Mouse (Mus musculus) cerebellum, postnatal 10 days (tissue): ENCODE results near the gene F11r.
A peak's percentile ranks its signal among the peaks of the same experiment; 100 is the strongest.
"Not testable (repeated sequence)": the region's sequence is repeated elsewhere in the genome, so short reads cannot be mapped to it uniquely, and the experiment has no call there.

Experiments used
- DNase-seq, 2 experiments: peaks; one replicate each; pipeline ENCODE4 v3.0.0; 2021; ENCODE audit warnings: mixed read lengths in 2 of 2

F11r gene

DNA sequence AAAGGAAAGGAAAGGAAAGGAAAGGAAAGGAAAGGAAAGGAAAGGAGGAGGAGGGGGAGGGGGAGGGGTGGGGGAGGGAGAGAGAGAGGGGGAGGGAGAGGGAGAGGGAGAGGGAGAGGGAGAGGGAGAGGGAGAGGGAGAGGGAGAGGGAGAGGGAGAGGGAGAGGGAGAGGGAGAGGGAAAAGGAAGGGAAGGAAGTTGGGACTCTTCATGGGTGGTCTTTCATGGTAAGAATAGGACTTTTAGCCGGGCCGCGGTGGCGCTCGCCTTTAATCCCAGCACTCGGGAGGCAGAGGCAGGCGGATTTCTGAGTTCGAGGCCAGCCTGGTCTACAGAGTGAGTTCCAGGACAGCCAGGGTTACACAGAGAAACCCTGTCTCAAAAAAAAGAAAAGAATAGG is 34.6 kb downstream of the F11r start:
- not testable (repeated sequence) for DNase-seq

DNA sequence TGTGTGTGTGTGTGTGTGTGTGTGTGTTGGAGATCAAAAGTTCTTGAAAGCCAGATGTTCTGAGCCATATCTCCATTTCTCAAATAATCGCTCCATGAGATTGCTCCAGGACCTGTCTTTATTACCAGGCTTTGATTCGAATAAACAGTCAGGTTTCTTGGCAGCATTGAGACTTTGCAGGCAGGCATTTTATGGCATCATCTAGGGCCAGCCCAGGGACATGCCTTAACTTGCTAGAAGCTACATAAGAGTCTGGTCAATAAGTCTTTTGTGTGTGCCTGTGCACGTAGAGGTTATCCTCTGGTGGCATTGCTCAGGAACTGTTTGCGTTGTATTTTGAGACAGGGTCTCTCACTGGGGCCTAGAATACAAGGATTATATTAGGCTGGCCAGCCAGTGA is 36.2 kb downstream of the F11r start:
- DNase-seq: no peak

DNA sequence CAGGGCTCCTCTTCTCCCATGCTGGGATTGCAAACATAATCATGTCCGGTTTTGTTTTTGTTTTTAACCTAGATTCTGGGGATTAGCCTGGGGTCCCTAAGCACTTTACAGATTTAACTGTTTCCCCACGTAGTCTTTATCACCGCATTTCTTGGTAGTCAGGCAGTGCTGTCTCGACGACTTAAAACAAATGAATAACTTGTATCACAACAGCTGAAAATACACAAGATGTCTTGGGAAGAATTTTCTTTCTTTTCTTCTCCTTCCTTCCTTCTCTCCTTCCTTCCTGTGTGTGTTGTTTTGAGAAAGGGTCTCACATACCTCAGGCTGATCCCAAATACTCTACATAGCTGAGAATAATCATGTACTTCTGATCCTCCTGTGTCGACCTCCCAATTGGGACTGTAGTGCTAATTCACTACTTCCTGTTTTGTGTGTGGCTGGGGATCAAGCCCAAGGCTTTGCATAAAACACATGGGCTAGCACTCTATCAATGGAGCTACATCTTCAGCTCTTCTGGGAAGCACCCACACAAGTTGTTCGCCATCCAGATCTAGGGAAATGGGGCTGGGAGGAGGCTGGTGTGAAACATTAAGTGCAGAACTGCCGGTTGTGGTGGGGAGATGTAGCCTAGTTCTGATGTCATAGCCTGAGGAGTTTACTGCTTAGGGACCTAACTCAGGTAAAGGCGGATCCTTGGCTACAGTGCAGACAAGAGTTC is 36.7 kb downstream of the F11r start:
- DNase-seq: no peak

DNA sequence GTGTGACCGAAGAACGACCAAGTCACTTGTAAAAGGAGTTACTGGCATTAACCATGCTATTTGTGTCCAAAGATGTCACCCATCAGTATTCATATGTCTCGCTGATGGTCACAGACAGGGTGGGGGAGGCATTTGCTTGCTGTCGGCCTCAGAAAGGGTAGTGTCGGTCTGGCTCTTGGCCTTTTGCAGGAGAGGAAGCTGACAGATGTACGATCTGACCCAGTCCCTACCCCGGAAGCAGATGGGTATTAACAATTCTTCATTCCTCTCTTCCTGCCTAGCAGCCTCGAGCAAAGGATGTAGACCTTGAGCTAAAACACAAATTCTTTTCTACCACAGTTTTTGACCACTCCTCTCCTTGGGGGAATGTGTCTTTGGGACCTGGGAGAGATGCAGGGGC is 39.8 kb downstream of the F11r start:
- no peak for DNase-seq

DNA sequence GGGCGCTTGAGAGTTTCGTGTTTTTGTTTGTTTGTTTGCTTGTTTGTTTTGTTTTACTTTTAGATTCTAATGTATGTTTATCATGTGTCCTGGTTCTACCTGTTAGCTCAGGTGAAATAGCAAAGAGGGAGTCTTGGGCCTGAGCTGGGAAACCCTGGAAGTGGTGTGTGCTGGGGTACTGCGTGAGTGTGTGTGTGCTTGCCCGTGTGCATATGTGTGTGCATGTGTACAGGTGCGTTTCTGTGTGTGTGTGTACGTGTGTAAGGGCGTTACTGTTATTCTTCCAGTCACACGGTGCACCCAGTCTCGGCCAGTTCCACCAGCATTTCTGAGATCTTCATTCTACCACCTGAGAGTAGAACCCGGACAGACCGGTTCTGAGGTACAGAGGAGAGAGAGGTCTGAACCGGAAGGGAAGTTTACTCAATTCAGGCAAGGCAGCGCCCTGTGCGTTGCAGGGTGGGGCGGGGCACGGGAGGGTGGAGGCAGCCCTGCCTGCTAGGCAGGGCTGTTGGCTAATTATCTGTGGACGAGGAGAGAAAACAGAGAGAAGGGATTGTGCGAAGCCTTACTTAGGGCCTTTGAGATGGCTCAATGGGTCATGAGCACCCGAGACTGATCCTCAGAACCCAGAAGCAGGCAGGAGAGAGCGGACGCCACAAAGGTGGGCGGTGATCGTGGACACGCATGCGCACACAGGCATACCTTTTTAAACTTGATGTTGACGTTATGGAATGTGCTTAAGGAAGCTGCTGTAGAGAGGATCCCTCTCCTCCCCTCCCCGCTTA is 40.6 kb downstream of the F11r start:
- DNase-seq: peak in 1 of 2 experiments; percentile 12

DNA sequence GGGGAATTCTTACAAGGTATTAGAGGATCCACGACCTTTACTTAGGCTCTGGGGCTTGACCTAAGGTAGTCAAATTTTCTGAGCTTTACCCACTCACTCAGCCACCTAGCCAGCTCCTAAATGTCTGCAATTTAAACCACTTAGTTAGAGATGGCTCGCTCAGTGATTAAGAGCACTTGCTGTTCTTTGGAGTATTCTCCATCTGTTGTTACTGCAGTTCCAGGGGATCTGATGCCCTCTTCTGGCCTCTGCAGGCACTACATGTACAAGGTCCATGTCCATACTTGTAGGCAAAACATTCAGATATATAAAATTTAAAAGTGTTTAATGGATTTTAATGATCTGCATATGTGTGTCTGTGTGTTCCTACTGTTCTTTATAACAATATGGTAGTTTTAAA is 41.6 kb downstream of the F11r start:
- DNase-seq: peak; percentile 80 to 86

DNA sequence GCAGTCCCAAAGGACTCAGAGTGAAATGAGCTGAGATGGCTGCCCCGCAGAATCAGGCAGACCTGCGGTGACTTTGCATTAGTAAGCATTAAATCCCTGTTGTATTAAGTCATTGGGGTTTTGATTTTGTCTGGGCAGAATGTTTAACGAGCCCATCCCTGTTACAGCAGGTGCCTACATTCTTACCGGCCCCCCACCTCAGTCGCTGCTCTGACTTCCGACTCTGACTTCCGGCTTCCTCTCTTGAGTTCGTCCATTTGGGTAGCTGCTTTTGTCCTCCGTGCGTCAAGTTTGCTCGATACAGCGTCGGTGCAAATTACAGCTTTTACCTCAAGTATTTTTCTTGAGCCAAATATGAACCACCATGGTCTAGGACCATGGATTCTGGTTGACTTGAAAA is 56.9 kb downstream of the F11r start:
- no peak for DNase-seq

DNA sequence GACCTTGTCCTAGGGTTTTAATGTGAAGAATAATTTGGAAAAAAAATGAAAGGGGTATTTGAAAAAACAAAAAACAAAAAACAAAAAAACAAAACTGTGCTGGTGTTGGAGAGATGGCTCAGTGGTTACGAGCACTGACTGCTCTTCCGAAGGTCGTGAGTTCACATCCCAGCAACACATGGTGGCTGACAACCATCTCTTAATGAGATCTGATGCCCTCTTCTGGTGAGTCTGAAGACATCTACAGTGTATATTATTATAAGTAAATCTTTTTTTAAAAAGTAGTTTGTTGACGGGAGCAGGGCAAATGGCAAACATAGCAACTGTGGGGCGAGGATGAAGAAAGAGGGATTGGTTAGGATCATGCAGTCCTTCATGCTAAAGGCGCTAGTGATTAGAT is 58.0 kb downstream of the F11r start:
- no peak for DNase-seq

DNA sequence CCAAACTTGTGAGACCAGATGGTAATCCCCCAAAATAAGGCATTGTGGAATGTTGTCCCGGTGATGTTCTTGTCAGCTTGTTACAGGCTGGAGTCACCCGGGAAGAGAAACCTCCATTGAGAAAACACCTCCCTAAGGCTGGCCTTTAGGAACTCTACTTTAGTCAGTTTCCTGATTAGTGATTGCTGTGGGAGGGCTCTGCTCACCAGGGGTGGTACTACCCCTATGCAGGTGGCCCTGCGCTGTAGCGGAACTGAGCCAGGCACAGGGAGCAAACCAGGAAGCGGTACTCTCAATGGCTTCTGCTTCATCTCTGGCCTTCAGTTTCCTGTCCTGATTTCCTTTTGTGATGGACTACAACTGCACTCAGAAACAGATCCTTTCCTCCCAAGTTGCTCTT is 62.5 kb downstream of the F11r start:
- no peak for DNase-seq

DNA sequence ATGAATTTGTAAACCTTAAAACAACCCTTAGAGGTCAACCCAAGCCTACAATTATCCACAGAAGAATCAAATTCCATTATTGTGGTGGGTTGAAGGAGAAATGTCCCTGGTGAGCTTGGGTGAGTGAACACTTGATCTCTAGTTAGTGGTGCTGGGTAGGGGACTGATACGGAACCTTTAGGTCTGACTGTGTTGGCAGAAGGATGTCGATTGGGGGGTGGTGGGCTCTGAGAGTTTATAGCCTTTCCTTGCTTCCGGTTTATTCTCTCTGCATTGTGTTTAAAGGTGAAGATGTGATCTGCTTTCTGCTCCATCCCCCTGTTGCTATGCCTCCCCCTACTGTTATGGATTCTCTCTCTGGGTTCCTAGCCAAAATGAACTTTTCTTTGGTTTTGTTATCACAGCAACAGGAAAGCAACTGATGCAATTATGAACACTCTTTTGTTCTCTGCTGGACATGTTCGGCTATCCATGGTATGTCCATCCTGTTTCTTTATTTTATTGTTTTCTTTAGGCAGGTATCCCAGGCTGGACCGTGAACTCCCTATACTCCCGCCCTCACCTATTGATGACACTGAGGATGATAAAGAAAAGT is 63.8 kb downstream of the F11r start:
- no peak for DNase-seq

DNA sequence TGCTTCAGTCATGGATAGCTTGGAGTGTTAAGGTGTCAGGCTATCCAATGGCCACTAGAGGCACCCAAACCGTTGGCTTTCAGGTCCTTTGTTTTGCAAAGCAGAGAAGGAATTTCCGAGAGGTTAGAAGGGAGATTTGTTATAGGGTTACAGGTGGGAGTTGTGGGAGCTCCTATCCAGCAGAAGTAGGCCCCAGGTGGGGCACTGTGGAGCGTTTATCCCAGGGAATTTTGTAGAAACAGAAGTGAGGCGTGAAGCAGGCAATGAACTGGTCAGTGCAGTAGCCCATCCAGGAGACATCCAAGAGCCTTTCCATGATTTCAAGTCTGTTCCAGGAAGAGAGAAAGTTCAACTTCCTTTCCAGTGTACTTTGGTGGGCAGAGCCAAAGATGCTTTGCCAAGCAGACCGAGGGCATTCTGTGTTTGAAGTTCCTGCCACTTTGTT is 64.3 kb downstream of the F11r start:
- DNase-seq: peak; percentile 44 to 57

DNA sequence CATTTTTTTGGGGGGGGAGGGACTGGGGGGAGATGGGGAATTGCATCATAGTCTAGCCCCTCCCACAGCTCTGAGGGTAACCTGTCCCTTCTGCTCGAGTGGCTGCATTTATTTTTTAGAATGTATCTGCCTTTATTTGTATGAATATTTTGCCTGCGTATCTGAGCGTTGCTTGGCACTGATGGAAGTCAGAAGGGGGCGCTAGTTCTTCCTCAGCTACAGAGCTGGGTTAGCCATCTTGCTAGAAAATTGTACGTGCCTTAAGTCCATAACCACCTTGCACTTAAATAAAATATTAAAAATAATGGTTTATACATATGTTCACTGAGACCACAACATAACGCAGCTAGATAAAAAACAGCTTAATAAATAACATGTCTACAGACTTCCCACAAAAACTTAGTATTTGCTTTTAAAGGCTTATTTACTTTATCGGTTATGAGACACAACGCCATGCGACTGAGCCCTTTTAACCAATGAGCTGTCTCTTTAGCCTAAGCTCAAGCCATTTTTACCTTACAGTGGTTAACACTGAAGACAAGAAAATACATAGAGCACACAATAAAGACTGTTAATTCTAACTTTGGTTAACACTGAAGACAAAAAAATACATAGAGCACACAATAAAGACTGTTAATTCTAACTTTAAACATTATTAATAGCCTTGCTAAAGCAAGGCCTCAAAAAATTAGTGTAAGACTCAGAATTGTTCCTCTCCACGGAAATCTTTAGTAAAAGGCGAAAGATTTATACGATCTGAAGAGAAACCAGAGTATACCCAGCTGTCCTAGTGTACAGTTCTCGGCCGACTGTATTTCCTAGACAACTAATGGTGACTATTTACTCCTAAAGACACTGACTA is 65.3 kb downstream of the F11r start:
- DNase-seq: peak; percentile 80 to 87

DNA sequence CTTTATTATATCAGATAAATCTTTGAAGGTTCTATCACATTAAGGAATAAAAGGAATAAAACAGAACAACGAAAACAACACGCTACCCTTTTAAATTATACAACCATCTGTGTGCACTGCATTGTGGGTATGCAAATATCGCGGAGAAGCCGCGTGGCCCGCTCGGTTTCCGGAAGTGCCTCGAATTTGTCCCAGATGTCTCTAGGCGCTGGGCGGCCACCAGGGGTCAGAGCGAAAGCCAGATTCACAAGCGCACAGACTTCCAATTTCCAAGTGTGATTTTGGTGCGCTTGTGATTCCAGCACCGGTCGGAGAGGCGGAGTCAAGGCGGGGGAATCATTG is 65.9 kb downstream of the F11r start, which contains the start of gene Alyref2:
Gene Alyref2, plus strand, starts transcription at position 229 of the 342 bp plus-strand sequence.
- peak; percentile 96 for DNase-seq

DNA sequence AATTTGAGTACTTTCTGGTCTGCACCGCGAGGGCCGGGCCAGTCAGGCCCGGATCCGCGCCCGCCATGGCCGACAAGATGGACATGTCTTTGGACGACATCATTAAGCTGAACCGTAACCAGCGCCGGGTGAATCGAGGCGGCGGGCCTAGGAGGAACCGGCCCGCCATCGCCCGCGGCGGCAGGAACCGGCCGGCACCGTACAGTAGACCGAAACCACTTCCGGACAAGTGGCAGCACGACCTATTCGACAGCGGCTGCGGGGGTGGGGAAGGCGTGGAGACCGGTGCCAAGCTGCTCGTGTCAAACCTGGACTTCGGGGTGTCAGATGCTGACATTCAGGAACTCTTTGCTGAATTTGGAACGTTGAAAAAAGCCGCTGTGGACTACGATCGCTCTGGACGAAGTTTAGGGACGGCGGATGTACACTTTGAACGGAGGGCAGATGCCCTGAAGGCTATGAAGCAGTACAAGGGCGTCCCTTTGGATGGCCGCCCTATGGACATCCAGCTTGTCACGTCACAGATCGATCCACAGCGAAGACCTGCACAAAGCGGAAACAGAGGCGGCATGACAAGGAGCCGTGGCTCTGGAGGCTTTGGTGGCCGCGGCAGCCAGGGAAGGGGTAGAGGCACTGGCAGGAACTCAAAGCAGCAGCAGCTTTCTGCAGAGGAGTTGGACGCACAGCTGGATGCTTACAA is 66.4 kb downstream of the F11r start:
- DNase-seq: peak; percentile 70 to 74

DNA sequence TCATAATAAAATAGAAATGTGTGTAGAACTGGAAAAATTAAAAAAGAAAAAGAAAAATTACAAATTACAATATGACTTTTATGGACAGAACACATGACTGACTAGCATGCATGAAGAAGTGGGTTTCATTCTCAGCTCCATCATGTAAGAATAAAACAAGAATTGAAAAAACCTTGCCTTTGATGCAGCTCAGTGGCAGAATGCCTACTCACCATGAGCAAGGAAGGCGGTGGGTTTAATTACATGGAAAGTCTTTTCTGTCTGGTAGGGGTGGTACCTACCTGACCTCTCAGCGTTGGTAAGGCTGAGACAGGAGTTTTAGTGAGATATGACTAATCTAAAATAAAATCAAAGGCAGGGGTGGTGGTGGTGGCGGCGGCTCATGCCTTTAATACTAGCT is 67.3 kb downstream of the F11r start:
- no peak for DNase-seq

DNA sequence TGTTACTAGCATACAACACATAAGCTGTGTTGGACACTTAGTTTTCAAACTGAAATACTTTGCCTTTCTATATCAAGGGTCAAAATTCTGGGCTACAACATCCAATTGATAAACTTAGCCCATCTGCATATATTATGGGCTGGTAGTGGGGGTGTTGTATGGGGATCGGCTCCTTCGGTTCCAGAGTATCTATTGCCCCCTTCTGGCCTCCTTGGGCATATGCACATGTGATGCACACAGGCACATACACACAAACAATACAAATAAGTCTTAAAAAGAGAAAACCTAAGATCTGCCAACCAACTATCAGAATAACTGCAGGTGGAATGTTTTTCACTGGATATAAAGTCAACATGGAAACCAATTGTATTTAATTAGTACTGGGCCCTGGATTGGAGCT is 75.9 kb downstream of the F11r start:
- DNase-seq: no peak

DNA sequence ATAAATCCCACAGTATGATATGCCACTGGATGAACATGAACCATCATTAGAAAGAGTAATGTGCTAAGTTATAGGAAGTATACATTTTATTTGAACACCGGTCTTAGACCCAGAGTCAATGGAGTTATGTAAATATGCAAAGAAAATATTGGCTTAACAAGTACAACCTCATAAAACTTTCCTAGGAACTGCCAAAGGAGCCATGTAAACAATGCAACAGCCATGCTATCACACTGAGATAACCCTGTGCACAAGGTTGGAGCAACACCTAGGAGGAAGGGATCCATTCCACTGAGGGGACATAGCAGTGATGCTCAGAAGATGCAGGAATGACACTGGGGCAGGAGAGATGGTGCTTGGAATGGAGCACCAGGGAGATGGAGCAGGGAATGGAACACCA is 76.4 kb downstream of the F11r start:
- no peak for DNase-seq
